Mouse (Mus musculus) limb, embryonic 11.5 days (tissue): ENCODE measurements at regions not wholly inside any gene's neighbourhood (a gene's known extent, or its start where the extent isn't known, plus 50 kb on each side); places are given as distances from the start of the nearest gene placed in this dataset.

Experiments
- ATAC-seq: fragments of 200-750 bp; cut with Nextera tagmentation; 2 replicates; pipeline ENCODE4 v1.8.0; 2017; ENCODE audit warnings: low read depth; ENCODE audit not compliant: insufficient number of reproducible peaks, low FRiP score, low TSS enrichment
- DNase-seq: peaks from one replicate; pipeline ENCODE4 v3.0.0-alpha.2; 2015; ENCODE audit warnings: low spot score
- H3K27ac ChIP-seq: fragments of 300-500 bp; sonication (generic); replicated peaks from 2 replicates; pipeline ENCODE4 v1.5.1; 2014; ENCODE audit warnings: low read depth, mild to moderate bottlenecking, low read length
- H3K27me3 ChIP-seq: fragments of 300-500 bp; sonication (generic); 2 replicates; pipeline ENCODE4 v1.6.1; 2014; ENCODE audit warnings: mild to moderate bottlenecking, low read length, mixed read lengths; ENCODE audit not compliant: control insufficient read depth, insufficient read depth
- H3K36me3 ChIP-seq: fragments of 300-500 bp; sonication (generic); 2 replicates; pipeline ENCODE4 v1.6.1; 2014; ENCODE audit warnings: mild to moderate bottlenecking, low read length, moderate library complexity, mixed read lengths; ENCODE audit not compliant: control insufficient read depth, insufficient read depth
- H3K4me1 ChIP-seq: fragments of 300-500 bp; sonication (generic); 2 replicates; pipeline ENCODE4 v1.6.1; 2014; ENCODE audit warnings: low read length, mixed read lengths; ENCODE audit not compliant: control insufficient read depth, insufficient read depth
- H3K4me2 ChIP-seq: fragments of 300-500 bp; sonication (generic); 2 replicates; pipeline ENCODE4 v1.6.1; 2014; ENCODE audit warnings: low read depth, mild to moderate bottlenecking, moderate library complexity; ENCODE audit not compliant: severe bottlenecking
- H3K4me3 ChIP-seq: fragments of 300-500 bp; sonication (generic); 2 replicates; pipeline ENCODE4 v1.5.1; 2014; ENCODE audit warnings: low read depth, low read length
- H3K9ac ChIP-seq: fragments of 300-500 bp; sonication (generic); 2 replicates; pipeline ENCODE4 v1.6.1; 2014; ENCODE audit warnings: mild to moderate bottlenecking, low read length
- H3K9me3 ChIP-seq: fragments of 300-500 bp; sonication (generic); 2 replicates; pipeline ENCODE4 v1.6.1; 2016; ENCODE audit warnings: low read length; ENCODE audit not compliant: control insufficient read depth
- WGBS: fragments of 180-500 bp; shearing (Covaris S2); extraction: QIAGEN DNeasy Blood & Tissue Kit; methylation state at CpG from one replicate; pipeline ENCODE4 v1.1.7; 2014; 5-methylcytosine and 5-hydroxymethylcytosine counted together

- no peak overlapping the region for H3K27ac ChIP-seq
- no peaks in the 10 kb centered on the region for H3K36me3 ChIP-seq
- H3K27me3 ChIP-seq = no peaks in the 10 kb centered on the region
- no peak overlapping the region for H3K4me2 ChIP-seq
- WGBS = 61% methylated on average over 10 of the region's 10 CpGs
- no peaks in the 10 kb centered on the region for H3K4me1 ChIP-seq
- H3K9ac ChIP-seq = no peak overlapping the region
- no peak for ATAC-seq
- H3K4me3 ChIP-seq = no peak overlapping the region
- DNase-seq = no peak
- H3K9me3 ChIP-seq = no peaks in the 10 kb centered on the region
These were observed 173.4 kb upstream of the Ntf3 start for GRCm38 (mm10) chr6:126340098-126340610.

GRCm38 (mm10) chr6:126337711-126338110 is 171.0 kb upstream of the Ntf3 start:
- Histone ChIP-seq H3K27me3 (no peaks in the 10 kb centered on the region), H3K36me3 (no peaks in the 10 kb centered on the region), H3K4me1 (no peaks in the 10 kb centered on the region), H3K4me3 (no peak overlapping the region), H3K4me2 (no peak overlapping the region), H3K9ac (no peak overlapping the region), H3K27ac (no peak overlapping the region), H3K9me3 (no peaks in the 10 kb centered on the region)
- DNase-seq (no peak), ATAC-seq (no peak)
- 91% methylated on average over 8 of the region's 8 CpGs for WGBS

GRCm38 (mm10) chr6:126334258-126334657 is 167.5 kb upstream of the Ntf3 start:
- 74% methylated on average over 8 of the region's 8 CpGs for WGBS
- H3K27ac ChIP-seq = no peak overlapping the region
- no peak for ATAC-seq

GRCm38 (mm10) chr6:126327187-126327586 is 160.5 kb upstream of the Ntf3 start:
- WGBS = 79% methylated on average over 2 of the region's 2 CpGs
- ATAC-seq = no peak
- Histone ChIP-seq H3K4me2 (no peak overlapping the region), H3K27ac (no peak overlapping the region), H3K27me3 (no peaks in the 10 kb centered on the region), H3K4me1 (no peaks in the 10 kb centered on the region), H3K36me3 (no peaks in the 10 kb centered on the region), H3K9me3 (no peaks in the 10 kb centered on the region), H3K9ac (no peak overlapping the region), H3K4me3 (no peak overlapping the region)
- no peak for DNase-seq

More at GRCm38 (mm10) chr6:126334258-126334657, 167.5 kb upstream of the Ntf3 start:
- no peaks in the 10 kb centered on the region for H3K4me1 ChIP-seq
- no peak for DNase-seq
- H3K27me3 ChIP-seq = no peaks in the 10 kb centered on the region
- H3K36me3 ChIP-seq = no peaks in the 10 kb centered on the region
- H3K9me3 ChIP-seq = no peaks in the 10 kb centered on the region
- no peak overlapping the region for H3K4me3 ChIP-seq
- no peak overlapping the region for H3K9ac ChIP-seq
- no peak overlapping the region for H3K4me2 ChIP-seq

- H3K4me1 ChIP-seq = no peaks in the 10 kb centered on the region
- H3K9me3 ChIP-seq = no peaks in the 10 kb centered on the region
- H3K4me3 ChIP-seq = no peak overlapping the region
- no peak overlapping the region for H3K9ac ChIP-seq
- H3K4me2 ChIP-seq = no peak overlapping the region
- H3K27ac ChIP-seq = no peak overlapping the region
- no peak for DNase-seq
- no peak for ATAC-seq
- H3K27me3 ChIP-seq = no peaks in the 10 kb centered on the region
- no peaks in the 10 kb centered on the region for H3K36me3 ChIP-seq
- 93% methylated on average over 2 of the region's 2 CpGs for WGBS
These were observed 151.8 kb upstream of the Ntf3 start for GRCm38 (mm10) chr6:126318523-126318922.

- DNase-seq = peak; percentile 36
- ATAC-seq = no peak
These were observed 144.2 kb upstream of the Ntf3 start for GRCm38 (mm10) chr6:126310786-126311480.

GRCm38 (mm10) chr6:126303086-126303485 is 136.4 kb upstream of the Ntf3 start:
- no peak for ATAC-seq
- H3K4me3 ChIP-seq = no peak overlapping the region
- 82% methylated on average over 3 of the region's 3 CpGs for WGBS

More at GRCm38 (mm10) chr6:126310786-126311480, 144.2 kb upstream of the Ntf3 start:
- 49% methylated on average over 3 of the region's 3 CpGs for WGBS
- Histone ChIP-seq H3K9ac (no peak overlapping the region), H3K27me3 (no peaks in the 10 kb centered on the region), H3K4me3 (no peak overlapping the region), H3K9me3 (no peaks in the 10 kb centered on the region), H3K4me1 (0 out of 2 replicates have a peak, but pooled peaks cover 3% of the 10 kb centered on the region), H3K36me3 (no peaks in the 10 kb centered on the region), H3K27ac (no peak overlapping the region), H3K4me2 (no peak overlapping the region)

GRCm38 (mm10) chr6:126291581-126291980 is 124.9 kb upstream of the Ntf3 start:
- Histone ChIP-seq H3K36me3 (no peaks in the 10 kb centered on the region), H3K9me3 (no peaks in the 10 kb centered on the region), H3K27ac (no peak overlapping the region), H3K27me3 (no peaks in the 10 kb centered on the region), H3K4me1 (no peaks in the 10 kb centered on the region), H3K4me2 (no peak overlapping the region), H3K4me3 (no peak overlapping the region), H3K9ac (no peak overlapping the region)
- ATAC-seq (no peak), DNase-seq (no peak)
- 85% methylated on average over 2 of the region's 2 CpGs for WGBS

More at GRCm38 (mm10) chr6:126303086-126303485, 136.4 kb upstream of the Ntf3 start:
- H3K4me2 ChIP-seq = no peak overlapping the region
- H3K4me1 ChIP-seq = no peaks in the 10 kb centered on the region
- no peak for DNase-seq
- H3K27me3 ChIP-seq = no peaks in the 10 kb centered on the region
- H3K27ac ChIP-seq = no peak overlapping the region
- H3K9me3 ChIP-seq = no peaks in the 10 kb centered on the region
- H3K36me3 ChIP-seq = no peaks in the 10 kb centered on the region
- no peak overlapping the region for H3K9ac ChIP-seq
